Mouse (Mus musculus) right cerebral cortex, postnatal 4 days (tissue): ENCODE data around the gene Gtf3c1.
A peak's percentile ranks its signal among the peaks of the same experiment; 100 is the strongest.

Source experiments
- DNase-seq: peaks from one replicate; pipeline ENCODE4 v3.0.0-alpha.2; 2022

Gtf3c1 gene

DNA sequence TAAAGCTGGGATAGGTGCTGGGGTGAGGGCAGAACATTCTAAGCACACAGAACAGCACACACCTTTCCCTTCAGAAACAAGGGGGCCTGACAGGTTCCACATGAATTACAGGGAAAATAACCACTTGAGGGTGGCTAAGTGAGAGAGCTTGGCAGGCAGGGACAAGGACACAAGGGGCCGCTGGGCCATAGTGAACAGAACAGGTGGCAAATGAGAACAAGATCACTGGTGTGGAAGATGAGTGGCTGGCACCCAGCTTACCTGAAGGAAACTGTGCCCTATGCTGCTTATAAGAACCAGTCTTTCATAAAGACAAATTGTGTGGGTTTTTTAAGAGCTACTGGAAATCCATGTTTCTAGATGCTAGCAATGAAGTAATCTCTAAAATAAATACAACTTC lies 4.8 kb downstream of the Gtf3c1 start:
- no peak for DNase-seq

DNA sequence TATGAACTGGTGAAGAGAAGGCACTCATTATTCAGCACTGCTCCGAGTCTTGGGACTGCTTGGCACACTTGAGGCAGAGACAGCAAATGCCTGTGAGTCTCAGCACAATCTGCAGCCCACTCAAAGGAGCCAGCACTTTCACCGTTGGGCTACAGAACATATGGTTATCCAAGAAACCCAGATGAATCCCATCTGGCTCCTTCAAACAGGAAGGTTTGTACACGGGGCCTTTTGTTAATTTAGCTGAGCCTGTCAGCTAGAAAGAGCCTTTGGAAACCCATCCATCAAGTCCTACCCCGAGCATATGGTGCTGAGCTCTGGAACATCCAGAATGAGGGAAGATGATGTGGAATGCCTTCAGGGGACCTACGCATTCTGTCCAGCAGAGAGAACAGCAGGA lies 13.5 kb downstream of the Gtf3c1 start:
- no peak for DNase-seq

DNA sequence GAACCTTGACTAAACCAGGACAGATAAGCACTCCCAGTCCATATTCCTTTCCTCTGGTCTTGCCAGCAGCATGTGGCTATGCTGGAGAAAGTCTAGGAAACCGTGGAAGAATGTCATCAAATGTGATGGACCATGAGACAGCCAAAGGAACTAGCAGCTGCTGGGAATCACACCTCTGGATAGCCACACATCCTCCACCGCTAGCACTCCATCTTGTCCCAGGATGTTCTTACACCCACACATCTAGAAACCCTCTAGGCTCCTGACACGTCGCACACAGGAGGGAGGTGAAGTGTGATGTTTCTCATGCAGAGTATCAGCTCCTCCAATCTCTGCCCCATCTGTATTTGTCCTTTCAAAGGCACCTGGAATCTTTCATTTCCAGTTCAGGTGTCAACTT lies 17.1 kb downstream of the Gtf3c1 start:
- no peak for DNase-seq

DNA sequence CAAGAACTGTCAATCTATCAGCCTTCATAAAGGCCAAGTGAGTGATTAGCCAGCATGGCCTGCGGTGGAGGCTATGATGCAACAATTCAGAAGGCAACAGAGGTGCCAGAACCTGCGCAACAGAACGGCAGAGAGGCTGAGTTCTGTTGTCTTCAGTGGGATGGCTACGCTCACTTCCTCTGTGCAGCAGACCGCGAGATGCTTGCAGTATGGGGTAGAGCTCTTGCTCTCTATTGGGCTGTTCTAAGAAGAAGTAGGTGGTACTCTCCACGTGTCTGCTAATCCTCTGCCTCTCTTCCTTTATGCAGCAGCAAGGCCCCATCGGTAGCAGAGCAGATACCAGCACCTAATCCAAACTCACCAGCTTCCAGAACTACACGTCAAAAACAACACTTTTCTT lies 27.6 kb downstream of the Gtf3c1 start:
- DNase-seq = no peak

DNA sequence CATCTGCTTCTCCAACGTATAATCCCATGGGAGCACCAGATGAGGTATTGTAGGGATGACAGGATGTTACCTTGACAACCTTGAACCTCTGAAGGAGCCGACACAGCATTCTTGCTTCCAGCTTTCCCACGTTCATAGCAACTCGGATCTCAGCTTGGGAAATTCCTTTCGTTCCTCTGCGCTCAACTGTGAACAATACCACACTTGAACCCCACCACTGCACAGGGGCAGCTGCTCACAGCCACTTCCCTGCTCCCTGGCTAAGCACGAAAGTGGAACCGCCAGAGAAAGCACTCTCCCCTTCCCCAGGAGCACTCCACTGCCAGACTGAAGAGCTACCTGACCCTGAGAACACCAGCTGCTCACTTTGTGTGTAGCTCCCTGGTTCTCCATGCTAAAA lies 28.8 kb downstream of the Gtf3c1 start:
- DNase-seq = no peak

DNA sequence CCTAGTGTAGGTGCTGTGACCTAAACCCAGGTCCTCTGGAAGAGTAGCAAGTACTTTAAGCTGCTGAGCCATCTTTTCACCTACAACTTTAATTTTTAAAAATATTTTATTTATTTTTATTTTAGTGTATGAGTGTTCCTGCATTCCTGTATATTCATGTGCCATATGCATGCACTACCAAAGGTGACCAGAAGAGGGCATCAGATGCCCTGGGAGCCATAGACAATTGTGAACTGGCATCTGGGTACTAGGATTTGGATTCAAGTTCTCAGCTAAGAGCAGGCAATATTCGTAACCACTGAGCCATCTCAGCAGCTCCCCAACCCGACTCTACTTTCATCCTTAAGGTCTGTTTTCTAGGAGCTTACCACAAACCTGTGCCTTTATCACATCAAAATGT lies 32.7 kb downstream of the Gtf3c1 start:
- peak; percentile 63 for DNase-seq

DNA sequence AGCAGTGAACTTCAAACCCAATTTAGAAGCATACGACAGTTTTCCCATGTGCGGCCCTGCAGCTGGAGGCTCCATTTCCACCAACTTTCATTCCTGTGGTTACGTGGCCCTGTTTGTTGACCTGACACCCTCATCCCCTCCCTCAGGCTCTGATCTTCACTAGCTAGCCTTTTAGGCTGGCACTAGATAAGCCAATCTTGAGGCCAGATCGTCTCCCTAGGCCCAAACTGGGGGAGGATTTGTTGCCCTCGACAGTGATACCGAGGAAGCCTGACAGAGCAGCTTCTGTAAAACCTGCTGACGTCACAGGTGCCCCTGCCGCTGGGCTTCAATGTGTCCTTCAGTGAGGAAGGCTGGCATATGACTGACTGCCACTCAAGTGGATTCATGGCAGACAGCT lies 36.2 kb downstream of the Gtf3c1 start:
- DNase-seq = no peak

DNA sequence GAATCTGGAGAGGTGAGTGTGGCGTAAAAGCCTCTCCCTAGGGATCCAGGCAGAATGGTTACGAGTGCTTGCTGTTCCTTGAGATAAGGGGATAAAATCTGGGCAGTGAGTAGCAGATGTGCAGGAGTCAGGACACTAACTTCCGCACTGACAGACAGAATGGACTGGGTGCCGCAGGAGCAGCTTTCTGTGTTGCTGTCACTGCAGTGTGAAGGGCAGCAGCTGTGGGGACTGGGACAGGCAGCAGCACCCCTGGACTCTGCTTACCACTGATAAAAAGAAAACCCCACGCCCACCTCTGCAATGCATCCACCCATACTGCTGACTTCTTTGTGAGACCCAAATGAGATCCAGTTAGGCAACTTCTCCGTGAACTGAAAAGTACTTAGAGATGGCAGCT lies 36.7 kb downstream of the Gtf3c1 start:
- DNase-seq = no peak

DNA sequence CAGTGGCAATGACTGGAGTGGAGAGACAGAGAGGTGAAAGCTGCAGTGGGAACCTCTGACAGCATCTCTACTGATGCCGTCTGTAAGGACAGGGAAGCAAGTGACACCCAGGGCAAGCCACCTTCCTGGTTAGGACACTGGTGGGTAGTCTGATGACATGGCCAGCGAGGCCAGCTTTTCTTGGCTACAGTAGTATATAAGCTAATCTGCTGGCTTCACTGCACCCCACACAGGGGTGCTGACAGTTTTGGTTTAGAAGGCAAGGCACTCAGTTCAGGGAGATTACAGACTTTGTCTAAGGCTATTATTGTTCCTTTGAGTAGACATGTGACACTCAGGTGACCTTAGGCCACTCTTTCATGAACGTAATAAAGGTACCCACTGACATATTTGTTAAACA lies 43.9 kb downstream of the Gtf3c1 start:
- no peak for DNase-seq

DNA sequence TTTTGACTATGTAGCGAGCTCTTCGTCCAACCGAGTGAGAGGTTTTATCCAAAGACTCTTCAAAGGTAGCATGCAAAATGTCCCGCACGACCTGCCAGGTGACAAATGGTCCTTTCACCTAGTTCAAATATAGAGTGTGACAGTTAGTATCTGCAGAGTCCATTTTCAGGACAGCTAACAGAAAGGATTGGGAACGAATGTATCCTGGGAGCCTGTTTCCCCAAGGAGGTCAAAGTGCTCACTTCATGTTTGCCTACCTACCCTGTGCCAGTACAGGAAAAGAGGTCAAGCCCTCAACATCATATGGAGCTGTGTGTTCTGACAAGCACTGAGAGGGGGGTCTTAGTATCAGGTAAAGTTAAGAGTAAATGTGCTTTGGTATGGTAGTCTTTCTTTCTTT lies 50.1 kb downstream of the Gtf3c1 start:
- DNase-seq = no peak

DNA sequence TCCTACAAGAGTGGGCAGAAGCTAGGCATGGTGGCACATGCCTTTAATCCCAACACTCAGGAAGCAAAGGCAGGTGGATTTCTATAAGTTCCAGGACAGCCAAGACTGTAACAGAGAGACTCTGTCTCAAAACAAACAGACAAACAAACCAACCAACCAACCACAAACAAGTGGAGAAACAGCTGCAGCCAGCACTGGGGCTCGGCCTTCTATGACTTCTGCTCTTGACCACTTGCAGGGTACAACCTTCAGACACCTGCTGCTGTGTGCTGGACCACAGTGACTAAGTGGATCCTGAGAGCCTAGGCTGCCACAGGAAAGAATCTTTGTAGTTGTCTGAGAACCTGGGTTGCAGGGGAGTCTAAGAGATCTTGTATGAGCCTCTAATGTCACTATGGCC lies 58.6 kb downstream of the Gtf3c1 start:
- no peak for DNase-seq

DNA sequence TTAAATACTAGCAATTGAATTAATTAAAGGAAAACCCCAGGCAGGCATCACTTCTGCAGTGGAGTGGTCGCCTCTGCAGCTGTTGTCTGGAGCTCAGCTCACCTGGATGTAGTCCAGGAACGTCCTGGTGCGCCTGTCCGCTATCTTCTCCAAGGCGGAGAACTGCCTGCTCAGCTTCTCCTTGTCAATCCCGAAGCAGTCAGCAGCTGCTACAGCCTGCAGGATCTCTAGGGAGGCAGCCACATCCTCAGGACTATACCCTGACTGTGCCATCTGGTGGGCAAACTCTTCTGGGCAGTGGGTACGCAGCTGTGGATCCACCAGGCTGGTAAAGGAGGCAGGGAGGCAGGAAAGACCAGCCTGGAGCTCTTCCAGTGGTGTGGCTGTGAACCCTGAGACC lies 62.2 kb downstream of the Gtf3c1 start:
- DNase-seq = no peak

DNA sequence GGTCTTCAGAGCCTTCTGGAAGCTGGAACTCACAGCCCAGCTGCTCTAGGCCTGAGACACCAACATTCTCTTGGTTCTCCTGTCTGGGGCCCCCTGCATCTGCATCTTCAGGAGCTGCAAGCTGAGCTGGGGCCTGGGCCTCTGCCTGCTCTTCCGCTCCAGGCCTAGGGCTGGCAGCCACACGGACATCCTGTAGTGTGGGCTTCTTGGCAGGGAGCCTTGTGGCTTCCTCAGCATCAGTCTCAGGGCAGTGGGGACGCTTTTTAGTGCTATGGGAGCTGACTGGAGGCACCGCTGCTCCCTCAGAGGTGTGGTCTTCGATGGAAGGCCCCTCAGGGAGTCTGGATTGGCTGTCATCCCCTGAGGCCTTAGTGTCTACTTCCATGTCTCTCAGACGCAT lies 63.7 kb downstream of the Gtf3c1 start:
- no peak for DNase-seq

DNA sequence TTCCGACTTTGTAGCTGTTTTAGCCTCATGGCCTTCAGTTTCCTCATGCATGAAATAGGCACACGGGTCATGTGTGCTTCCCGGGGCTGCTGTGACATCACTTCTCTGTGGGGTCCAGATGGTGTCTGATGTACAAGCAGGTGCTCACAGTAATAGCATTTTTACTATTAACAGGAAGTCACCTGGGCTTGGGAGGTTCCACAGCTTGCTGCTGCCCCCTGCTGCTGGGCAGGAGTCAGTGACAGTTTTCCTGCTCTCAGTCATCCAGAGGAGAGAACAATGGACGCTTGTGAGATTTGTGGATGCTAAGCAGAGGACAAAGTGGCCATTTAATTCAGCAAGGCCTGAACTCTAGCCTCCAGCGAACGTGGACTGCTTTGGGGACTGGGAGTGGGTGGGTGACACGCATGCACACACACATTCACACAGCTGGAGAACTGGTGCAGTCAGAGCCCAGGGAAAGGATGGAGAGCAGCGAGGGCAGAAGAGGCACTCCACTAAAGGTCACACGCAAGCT lies 68.7 kb downstream of the Gtf3c1 start:
- peak; percentile 74 for DNase-seq

DNA sequence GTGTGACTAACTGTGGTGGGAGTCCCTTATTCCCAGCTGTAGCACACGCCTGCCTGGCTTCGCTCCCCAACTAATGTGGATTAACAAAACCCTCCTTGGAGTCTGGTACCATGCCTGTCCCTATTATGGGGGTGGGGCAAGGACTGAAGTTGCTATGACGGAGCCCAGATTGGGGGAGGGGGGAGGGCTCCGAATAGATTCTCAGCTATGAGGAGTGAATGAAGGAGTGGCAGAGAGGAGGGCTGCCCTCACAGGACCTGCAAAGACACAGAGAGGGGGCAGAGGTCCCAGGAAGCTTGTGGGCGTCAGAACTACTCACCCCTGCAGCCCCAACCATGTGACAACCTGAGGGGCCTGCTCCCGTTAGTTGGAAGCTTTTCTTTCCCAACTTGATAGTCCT lies 69.2 kb downstream of the Gtf3c1 start:
- no peak for DNase-seq

DNA sequence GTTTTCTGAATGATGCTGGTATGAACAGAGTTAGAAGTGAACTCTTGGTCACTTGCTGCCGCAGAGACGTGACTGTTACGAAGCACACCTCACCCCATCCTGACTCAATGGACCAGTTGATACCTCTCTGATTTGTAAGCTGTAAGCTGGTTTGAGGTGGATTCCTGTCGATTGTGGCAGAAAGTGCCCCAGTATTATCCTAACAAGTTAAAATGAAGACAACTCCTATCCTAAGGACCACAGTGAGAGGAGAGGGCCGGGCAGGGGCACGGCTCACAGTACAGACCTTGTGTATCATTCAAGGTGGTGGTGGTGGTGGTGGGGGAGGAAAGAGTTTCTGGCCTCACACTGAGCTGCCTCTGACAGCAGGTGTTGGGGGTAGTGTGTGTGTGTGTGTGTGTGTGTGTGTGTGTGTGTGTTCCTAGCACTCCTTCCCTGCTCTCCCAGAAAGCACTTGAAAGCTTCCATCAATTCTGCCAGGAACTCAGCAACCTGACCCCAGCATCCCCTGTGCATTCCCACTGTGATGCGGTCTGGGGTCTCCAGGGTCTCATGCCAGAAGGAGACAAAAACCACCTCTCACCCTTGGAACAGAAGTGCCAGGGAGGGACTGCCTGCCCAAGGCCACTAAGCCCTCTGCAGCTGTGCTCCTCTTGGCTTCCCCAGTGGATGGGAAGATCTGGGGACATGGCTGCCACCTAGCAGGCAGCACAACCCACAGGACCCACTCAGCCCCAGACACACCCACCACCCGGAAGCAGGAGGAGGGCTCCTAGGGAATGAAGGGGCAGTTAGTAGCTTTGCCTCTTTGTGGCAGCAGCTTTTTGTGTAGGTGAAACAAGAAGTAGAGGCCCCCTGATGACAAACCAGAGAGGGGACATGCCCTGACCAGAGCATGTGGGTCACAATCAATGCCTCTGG lies 70.1 kb downstream of the Gtf3c1 start:
- DNase-seq = no peak

DNA sequence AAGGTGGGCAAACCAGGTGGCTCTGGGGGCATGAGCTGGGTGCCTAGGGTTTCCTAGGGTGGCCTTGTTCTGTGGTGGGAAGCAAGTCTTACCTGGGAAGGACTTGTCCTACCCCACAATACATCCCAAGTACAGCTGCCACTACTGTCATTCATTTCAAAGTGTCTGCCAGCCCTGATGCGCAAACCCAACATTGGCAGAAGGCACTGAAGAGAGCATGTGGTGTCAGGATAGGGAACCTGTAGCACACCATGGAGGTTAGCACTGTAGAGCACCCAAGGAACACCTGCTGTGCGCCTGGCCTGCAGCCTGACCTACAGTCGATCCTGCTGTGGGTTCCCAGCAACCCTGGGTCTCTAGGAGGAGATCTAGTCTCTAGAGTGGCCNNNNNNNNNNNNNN lies 76.6 kb downstream of the Gtf3c1 start:
- DNase-seq = no peak

DNA sequence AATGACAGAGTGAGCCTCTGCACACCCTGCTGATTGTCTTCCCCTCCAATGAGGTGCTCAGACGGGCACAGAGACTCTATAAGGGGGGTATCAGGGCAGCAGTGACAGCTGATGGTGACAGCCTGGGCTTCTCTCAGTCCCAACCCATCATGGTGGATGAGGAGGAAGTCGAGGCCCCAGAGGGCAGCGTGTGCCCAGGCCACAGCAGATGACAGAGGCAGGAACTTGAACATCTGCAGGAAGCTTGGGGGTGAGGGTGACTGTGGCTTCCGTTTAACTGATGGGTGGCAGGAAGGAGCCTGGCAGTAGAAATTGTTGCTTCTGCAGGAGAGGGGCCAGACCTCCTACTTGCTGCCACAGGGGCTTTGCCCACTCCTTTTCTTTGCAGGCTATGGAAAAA lies 77.3 kb downstream of the Gtf3c1 start:
- no peak for DNase-seq

DNA sequence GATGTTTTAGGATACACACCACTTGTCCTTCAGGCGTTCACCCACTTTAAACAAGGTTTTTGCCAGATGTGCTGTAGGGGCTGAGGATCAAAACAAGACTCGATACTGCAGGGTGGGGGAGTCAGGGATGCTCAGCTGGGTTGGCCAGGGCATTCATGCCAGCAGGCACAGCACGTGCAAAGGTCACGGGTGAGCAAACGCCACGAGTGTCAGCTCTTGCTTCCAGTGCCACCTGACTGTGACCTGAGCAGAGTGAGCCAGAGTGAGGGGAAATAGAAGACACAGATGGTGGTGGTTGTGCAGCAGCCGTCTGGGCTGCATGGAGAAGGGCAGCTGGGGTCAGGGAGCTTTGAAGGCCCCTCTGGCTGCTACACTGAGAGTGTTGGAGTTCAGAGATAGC lies 81.8 kb downstream of the Gtf3c1 start:
- DNase-seq = no peak

DNA sequence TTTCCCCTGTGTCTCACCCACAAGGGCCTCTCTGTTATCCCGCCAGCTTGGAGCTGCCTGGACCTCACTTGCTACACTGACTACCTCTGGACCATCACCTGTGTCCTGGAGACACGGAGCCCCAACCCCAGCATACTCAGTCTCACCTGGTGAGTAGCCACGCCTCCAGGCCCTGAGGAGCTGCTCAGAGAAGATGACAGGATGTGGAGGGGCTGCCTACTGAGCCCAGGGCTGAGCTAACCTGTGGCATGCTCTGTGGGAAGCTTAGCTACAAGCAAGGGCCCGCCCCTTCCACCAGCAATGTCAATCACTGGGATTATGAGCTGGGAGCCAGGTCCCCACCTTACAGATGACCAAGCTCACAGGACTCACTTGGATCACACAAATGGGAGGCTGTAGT lies 82.4 kb downstream of the Gtf3c1 start:
- DNase-seq = no peak

DNA sequence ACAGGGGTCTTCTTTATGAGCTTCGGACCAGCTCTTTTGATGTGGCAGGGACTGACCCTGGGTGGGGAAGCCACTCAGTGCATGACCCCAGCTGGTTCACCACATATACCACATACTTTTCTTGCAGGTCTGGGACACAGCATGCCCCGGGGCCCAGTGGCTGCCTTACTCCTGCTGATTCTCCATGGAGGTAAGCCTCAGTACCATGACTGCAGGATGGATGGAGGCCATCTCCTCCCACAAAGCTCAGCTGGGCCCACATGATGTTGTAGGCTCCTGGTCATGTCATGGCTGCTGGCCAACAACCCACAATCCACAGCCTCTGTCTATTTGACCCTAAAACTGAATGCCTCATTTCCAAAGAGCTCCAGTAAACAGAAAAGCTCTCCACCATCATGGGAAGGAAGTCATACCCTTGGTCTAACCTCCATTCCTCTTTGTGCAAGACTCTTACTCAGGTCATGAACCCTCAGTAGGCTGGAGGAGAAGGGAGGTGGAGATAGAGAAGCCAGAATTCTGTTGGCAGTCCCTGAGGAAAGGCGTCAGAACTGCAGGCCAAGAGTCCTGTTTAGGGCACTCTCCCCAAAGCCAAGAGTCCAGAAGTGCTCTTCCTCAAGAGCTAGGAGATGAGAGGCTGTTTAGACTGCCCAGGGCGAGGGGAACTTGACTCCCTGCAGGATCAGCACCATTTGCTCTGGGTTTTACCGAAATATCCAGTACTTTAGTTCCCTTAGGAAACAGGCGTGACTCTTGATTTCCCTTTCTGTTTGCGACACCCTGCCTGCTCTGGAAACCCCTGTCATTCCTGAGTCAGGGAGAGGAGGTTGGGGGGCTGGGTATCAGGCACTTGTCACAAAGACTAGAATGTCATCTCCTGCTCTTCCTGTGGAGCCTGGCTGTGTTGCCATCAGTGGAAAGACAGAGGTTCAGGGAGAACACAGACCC lies 84.6 kb downstream of the Gtf3c1 start:
- DNase-seq = no peak

DNA sequence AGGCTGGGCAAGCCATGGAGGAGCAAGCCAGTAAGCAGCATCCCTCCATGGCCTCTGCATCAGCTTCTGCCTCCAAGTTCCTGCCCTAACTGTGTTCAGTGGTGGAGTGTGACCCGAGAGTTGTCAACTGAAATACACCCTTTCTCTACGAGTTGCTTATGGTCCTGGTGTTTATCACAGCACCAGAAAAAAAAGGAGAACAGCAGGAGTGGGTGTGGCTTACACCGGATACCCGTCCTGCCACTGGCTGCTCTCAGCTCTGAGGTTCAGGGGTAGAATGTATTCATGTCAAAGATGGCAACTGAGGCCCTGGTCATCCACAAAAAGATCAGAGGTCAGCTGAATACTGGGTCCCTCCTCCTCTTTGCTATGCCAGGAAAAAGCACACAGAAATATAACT lies 87.5 kb downstream of the Gtf3c1 start:
- no peak for DNase-seq

DNA sequence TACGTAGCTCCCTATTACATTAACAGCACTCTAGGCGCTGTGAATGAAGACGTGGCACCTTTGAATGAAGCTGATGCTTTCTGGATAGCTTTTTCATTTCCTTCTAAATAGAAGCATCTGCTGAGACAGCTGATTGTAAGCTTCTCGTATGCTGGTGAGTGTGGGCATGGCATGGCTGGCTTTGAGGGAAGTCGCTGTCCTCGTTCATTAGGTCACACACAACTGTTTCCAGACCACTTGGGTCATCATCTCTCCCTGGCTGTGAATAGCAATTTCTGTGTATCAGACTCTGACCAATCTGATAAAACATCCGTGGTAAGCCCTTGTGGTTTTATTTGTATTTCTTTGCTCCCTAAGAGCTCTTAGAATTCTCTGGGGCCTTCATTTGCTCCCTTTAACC lies 89.6 kb downstream of the Gtf3c1 start:
- DNase-seq = no peak

DNA sequence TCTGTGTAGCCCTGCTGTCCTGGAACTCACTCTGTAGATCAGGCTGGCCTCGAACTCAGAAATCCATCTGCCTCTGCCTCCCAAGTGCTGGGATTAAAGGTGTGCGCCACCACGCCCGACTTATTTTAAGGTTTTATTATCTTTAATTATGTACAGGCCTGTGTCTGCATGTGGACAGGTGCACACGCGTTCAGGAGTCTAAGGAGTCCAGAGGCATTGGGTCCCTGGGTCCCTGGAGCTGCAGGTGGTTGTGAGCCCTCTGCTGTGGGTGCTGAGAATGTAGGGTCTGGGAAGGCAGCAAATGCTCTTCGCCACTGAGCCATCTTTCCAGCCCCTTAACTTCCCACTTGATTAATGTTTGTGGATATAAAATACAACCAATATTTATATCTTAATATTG lies 92.1 kb downstream of the Gtf3c1 start:
- no peak for DNase-seq
